Mouse (Mus musculus): ENCODE measurements at regions not wholly inside any gene's neighbourhood (a gene's known extent, or its start where the extent isn't known, plus 50 kb on each side); places are given as distances from the start of the nearest gene placed in this dataset.
"Not testable (repeated sequence)": the region's sequence is repeated elsewhere in the genome, so short reads cannot be mapped to it uniquely, and the experiment has no call there.

GRCm38 (mm10) chr10:30470831-30471230 is 129.7 kb downstream of the Trmt11 start:
- intact Hi-C loops (cut with DNase I): no loop called here
- DNase-seq (ENCODE audit: low spot score): no peak

- intact Hi-C loops (cut with DNase I): no loop called here
- DNase-seq (ENCODE audit: low spot score): no peak
These were observed 149.9 kb downstream of the Trmt11 start for GRCm38 (mm10) chr10:30450616-30451015.

DNA sequence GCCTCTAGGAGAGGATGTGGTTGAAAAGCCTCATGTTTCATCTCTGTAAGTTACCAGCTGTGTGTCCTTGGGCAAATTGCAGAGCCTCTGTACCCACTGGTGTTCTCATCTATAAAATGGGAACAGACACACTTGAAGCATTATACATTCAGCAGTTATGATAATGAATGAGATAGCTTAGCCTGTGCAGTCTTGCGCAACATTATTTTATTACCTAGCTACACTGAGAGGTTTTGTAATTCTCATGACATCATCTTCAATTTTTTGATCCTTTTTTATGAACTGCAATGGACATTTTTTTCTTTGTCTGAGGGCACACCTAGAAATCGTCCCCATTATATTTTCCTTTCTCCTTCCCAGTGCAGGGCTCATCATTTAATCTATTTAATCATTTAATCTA is 153.5 kb downstream of the Trmt11 start:
- intact Hi-C loops (cut with DNase I): no loop called here

DNA sequence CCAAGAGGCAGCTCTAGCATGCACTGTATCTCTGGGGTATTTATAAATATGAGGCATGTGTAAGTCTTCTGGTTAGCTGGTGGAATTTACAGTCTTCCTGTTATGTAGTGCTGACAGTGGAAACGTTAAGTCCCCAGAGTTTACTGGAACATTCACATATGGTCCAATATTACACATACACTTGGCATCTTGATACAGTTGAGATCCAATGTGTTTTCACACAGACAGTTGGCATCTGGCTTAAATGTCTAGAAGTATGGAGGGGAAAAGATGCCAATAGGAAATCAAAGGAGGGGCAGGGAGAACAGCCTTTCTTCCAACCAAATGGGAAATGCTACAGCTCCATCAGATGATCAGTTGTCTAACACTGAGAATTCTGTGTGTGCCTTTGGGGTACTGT is 154.0 kb downstream of the Trmt11 start:
- intact Hi-C loops (cut with DNase I): no loop called here
- no peak for DNase-seq (ENCODE audit: low spot score)

More for the DNA sequence above, 153.5 kb downstream of the Trmt11 start:
- DNase-seq (ENCODE audit: low spot score): no peak

GRCm38 (mm10) chr10:30439802-30440201 is 160.7 kb downstream of the Trmt11 start:
- intact Hi-C loops (cut with DNase I): no loop called here
- no peak for DNase-seq (ENCODE audit: low spot score)

DNA sequence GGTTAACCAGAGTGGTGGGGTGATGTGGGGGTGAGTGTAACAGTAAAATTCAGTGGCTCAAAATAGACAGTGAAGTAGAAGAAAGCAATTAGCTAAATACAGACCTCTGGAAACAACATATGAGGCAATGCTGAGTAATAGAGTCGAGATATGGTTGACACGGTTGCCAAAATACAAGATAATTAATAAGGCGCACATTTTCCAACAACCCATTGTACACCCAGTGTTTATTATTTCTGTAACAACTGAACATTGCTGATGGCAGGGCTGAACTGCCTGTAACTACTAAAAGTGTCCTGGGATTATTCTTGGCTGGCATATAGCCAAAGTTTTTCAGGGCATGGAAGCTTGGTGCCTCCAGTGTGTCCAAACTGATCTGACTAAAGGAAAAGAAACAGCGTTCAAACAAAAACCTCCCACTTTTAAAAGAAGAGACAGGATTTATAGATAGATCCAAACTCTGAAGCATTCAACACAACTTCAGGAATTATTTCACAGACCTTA is 174.1 kb downstream of the Trmt11 start:
- no peak for DNase-seq (ENCODE audit: low spot score)
- intact Hi-C loops (cut with DNase I): no loop called here

DNA sequence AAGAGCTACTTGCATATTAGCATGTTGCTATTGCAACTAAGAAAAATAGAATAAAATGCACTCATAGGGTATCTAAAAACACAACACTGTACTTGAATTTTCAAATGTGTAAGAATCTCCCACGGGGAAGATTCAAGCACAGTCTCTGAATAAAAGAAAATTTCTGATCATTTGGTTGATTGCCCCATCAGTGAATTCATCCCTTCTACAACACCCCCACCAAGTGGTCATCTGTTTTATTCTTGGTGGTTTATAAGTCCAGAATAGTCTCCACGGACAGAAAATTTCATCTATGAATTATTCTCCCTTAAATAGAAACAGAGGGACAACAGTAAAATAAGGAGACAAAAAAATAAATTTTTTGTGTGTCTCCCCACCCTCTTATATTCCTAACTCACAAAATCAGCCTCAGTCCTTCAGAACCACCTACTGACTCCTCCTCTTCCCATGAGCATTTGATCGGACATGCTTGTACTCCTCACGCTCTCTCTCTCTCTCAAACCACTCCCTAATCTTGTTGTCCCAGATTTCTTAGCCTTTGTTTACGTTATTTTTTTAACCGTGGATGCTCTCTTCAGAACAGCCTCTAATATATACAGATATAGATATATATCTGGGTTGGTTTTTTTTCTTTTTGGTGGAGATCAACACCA is 181.0 kb downstream of the Trmt11 start:
- no peak for DNase-seq (ENCODE audit: low spot score)
- intact Hi-C loops (cut with DNase I): loop anchor here (5.0 kb wide), 1 partner anchor 887 kb away; no protein-coding TSS in a partner anchor

- intact Hi-C loops (cut with DNase I): loop anchor here (5.0 kb wide), 1 partner anchor 884 kb away; no protein-coding TSS in a partner anchor
- no peak for DNase-seq (ENCODE audit: low spot score)
These were observed 184.2 kb downstream of the Trmt11 start for GRCm38 (mm10) chr10:30416314-30416713.

- intact Hi-C loops (cut with DNase I): no loop called here
These were observed 188.8 kb downstream of the Trmt11 start for GRCm38 (mm10) chr10:30411736-30412135.

GRCm38 (mm10) chr10:30405669-30406393 is 194.7 kb downstream of the Trmt11 start:
- intact Hi-C loops (cut with DNase I): no loop called here
- no peak for DNase-seq (ENCODE audit: low spot score)

More at GRCm38 (mm10) chr10:30411736-30412135, 188.8 kb downstream of the Trmt11 start:
- DNase-seq (ENCODE audit: low spot score): no peak

DNA sequence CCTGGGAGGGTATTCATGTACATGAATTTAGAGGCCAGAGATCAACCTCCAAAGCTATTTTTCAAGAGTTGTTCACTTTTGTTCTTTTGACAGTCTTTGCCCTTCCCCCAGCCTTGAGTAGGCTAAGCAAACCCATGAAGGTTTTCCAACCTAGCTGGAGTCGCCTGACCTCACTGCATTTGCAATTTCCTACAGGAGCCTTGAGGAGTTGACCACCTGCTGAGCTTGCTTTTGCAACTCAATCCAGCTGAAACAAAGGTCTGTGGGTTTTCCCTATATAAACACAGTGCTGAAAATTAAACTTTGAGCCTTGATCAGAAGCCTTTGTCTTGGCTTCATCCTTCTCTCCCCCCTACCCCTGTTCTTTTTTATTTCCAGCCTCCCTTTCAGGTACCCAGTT is 170.2 kb upstream of the Cenpw start:
- DNase-seq (ENCODE audit: low spot score): no peak
- intact Hi-C loops (cut with DNase I): no loop called here

DNA sequence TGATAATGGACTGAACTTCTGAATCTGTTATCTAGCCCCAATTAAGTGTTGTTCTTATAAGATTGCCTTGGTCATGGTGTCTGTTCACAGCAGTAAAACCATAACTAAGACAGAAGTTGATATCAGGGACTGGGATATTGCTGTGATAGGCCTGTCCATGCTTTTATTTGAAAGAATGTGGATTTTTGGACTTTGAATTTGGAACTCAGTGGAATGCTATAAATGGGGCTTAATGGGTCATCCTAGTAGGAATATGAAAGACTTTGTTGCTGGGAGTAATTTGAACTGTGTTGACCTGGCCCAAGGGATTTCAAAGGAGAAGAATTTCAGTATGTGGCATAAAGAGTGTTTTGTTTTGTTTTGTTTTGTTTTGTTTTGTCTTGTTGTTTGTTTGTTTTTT is 160.5 kb upstream of the Cenpw start:
- DNase-seq (ENCODE audit: low spot score); intact Hi-C loops (cut with DNase I): not testable (repeated sequence)

GRCm38 (mm10) chr10:30359051-30359450 is 158.7 kb upstream of the Cenpw start:
- intact Hi-C loops (cut with DNase I): no loop called here
- DNase-seq (ENCODE audit: low spot score): no peak

DNA sequence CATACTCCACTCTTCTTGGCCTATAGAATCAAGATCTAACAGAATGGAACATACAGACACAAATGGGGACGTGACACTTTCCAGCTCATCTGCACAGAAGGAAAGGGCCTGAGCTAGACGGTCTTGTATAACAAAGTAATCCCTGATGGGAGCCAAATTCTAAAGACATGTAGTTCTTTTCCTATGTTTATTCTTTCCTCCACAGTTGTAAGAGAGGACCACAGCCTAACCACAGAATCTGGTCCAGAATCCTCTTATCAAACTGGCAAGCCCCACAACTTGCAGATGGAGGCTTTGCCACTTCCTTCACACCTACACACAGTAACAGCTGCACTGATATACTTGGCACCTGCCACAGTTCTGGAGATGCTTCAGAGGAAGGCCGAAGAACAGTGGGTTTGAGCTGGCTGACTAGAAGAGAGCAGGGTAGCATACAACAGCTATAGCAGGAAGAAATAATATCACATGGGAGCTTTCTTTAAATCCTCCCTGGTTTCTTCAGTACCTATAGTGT is 142.7 kb upstream of the Cenpw start:
- no peak for DNase-seq (ENCODE audit: low spot score)
- intact Hi-C loops (cut with DNase I): no loop called here

- intact Hi-C loops (cut with DNase I): no loop called here
- DNase-seq (ENCODE audit: low spot score): no peak
These were observed 128.1 kb upstream of the Cenpw start for GRCm38 (mm10) chr10:30328334-30329014.

DNA sequence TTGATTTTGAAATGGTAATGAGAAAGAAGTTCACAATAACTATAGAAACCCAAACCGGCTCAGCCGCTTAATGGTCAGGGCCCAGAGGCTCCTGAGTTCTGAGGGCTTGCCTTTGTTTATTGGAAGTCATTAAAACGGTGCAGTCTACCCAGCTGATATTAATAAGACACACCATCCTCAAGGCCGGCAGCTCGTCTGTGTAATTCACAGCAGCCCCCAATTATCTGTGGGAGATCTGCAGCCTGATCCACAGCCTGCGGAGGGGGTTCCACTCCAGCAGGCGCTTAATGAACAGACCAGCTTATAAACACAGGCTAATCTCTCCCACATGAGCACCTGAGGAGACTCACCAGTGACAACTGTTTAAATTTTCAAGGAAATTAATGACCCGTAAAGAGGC is 127.5 kb upstream of the Cenpw start:
- intact Hi-C loops (cut with DNase I): no loop called here
- no peak for DNase-seq (ENCODE audit: low spot score)

GRCm38 (mm10) chr10:30326861-30327260 is 126.5 kb upstream of the Cenpw start:
- intact Hi-C loops (cut with DNase I): no loop called here
- no peak for DNase-seq (ENCODE audit: low spot score)

- DNase-seq (ENCODE audit: low spot score): not testable (repeated sequence)
These were observed 95.5 kb upstream of the Cenpw start for GRCm38 (mm10) chr10:30295871-30296270.

GRCm38 (mm10) chr10:30281666-30282065 is 81.3 kb upstream of the Cenpw start:
- intact Hi-C loops (cut with DNase I): no loop called here
- DNase-seq (ENCODE audit: low spot score): no peak

More at GRCm38 (mm10) chr10:30295871-30296270, 95.5 kb upstream of the Cenpw start:
- intact Hi-C loops (cut with DNase I): not testable (repeated sequence)

GRCm38 (mm10) chr10:30280451-30280850 is 80.1 kb upstream of the Cenpw start:
- DNase-seq (ENCODE audit: low spot score): no peak
- intact Hi-C loops (cut with DNase I): no loop called here

All from heart, postnatal 25 days (tissue).